Mouse (Mus musculus) right cerebral cortex, adult 2 months (tissue): ENCODE results near the gene Slc7a8.
A peak's percentile ranks its signal among the peaks of the same experiment; 100 is the strongest.
"Not testable (repeated sequence)": the region's sequence is repeated elsewhere in the genome, so short reads cannot be mapped to it uniquely, and the experiment has no call there.

Experiments
- DNase-seq, 2 experiments: peaks; one replicate each; pipeline ENCODE4 v3.0.0; 2021 to 2022; ENCODE audit warnings: low spot score in 2 of 2

Gene Slc7a8

GRCm38 (mm10) chr14:54780836-54781609 is 723 bp downstream of the Slc7a8 start:
- DNase-seq, result peak; percentile 71 to 82

GRCm38 (mm10) chr14:54780084-54780483 is 1.7 kb downstream of the Slc7a8 start:
- DNase-seq, result no peak

GRCm38 (mm10) chr14:54777893-54778292 is 3.9 kb downstream of the Slc7a8 start:
- no peak for DNase-seq

GRCm38 (mm10) chr14:54776768-54777167 is 5.0 kb downstream of the Slc7a8 start:
- DNase-seq, result no peak

GRCm38 (mm10) chr14:54775534-54776041 is 6.2 kb downstream of the Slc7a8 start:
- DNase-seq, result no peak

- peak; percentile 77 for DNase-seq
Measured at GRCm38 (mm10) chr14:54772333-54772856, 9.4 kb downstream of the Slc7a8 start.

- DNase-seq, result no peak
Measured at GRCm38 (mm10) chr14:54770373-54770772, 11.4 kb downstream of the Slc7a8 start.

GRCm38 (mm10) chr14:54769068-54769425 is 12.7 kb downstream of the Slc7a8 start:
- no peak for DNase-seq

GRCm38 (mm10) chr14:54768314-54769067 is 13.3 kb downstream of the Slc7a8 start:
- DNase-seq, result no peak

- DNase-seq, result not testable (repeated sequence)
Measured at GRCm38 (mm10) chr14:54766937-54767336, 14.8 kb downstream of the Slc7a8 start.

GRCm38 (mm10) chr14:54756382-54756781 is 25.4 kb downstream of the Slc7a8 start:
- no peak for DNase-seq

- DNase-seq, result no peak
Measured at GRCm38 (mm10) chr14:54754602-54755018, 27.1 kb downstream of the Slc7a8 start.

GRCm38 (mm10) chr14:54753986-54754601 is 27.7 kb downstream of the Slc7a8 start:
- DNase-seq, result no peak

- no peak for DNase-seq
Measured at GRCm38 (mm10) chr14:54752938-54753337, 28.8 kb downstream of the Slc7a8 start.

- no peak for DNase-seq
Measured at GRCm38 (mm10) chr14:54751768-54752167, 30.0 kb downstream of the Slc7a8 start.

GRCm38 (mm10) chr14:54749238-54749637 is 32.5 kb downstream of the Slc7a8 start:
- DNase-seq, result no peak

- DNase-seq, result no peak
Measured at GRCm38 (mm10) chr14:54747942-54748917, 33.5 kb downstream of the Slc7a8 start.

GRCm38 (mm10) chr14:54746038-54746437 is 35.7 kb downstream of the Slc7a8 start:
- DNase-seq, result no peak

- DNase-seq, result no peak
Measured at GRCm38 (mm10) chr14:54744473-54744872, 37.3 kb downstream of the Slc7a8 start.

GRCm38 (mm10) chr14:54742375-54742774 is 39.4 kb downstream of the Slc7a8 start:
- DNase-seq, result no peak

- no peak for DNase-seq
Measured at GRCm38 (mm10) chr14:54741721-54742120, 40.0 kb downstream of the Slc7a8 start.
